Mouse (Mus musculus) liver, embryonic 16.5 days (tissue): ENCODE data around the gene Gpn2. TPM values are rescaled to one million over a fixed set of nuclear protein-coding genes. Genes with fewer than 3 reads are reported as not detected.
A peak's percentile ranks its signal among the peaks of the same experiment; 100 is the strongest.

ENCODE experiments used
- ATAC-seq: fragments of 200-750 bp; cut with Nextera tagmentation; 2 replicates; pipeline ENCODE4 v1.8.0; 2017; ENCODE audit warnings: low read depth, mild to moderate bottlenecking, moderate number of reproducible peaks, moderate library complexity
- H3K27ac ChIP-seq: fragments of 300-500 bp; sonication (generic); 2 replicates; pipeline ENCODE4 v1.5.1; 2014; ENCODE audit warnings: mild to moderate bottlenecking, low read length
- H3K27me3 ChIP-seq: fragments of 300-500 bp; sonication (generic); 2 replicates; pipeline ENCODE4 v1.6.1; 2014; ENCODE audit warnings: low read depth, low read length, mixed read lengths; ENCODE audit not compliant: control insufficient read depth, insufficient read depth
- H3K36me3 ChIP-seq: fragments of 300-500 bp; sonication (generic); 2 replicates; pipeline ENCODE4 v1.6.1; 2014; ENCODE audit warnings: mild to moderate bottlenecking; ENCODE audit not compliant: control insufficient read depth, insufficient read depth
- H3K4me1 ChIP-seq: fragments of 300-500 bp; sonication (generic); 2 replicates; pipeline ENCODE4 v1.6.1; 2014; ENCODE audit warnings: low read depth, low read length, mixed read lengths; ENCODE audit not compliant: control insufficient read depth
- H3K4me2 ChIP-seq: fragments of 300-500 bp; sonication (generic); 2 replicates; pipeline ENCODE4 v1.6.1; 2014; ENCODE audit warnings: low read depth, low read length, mixed read lengths
- H3K4me3 ChIP-seq: fragments of 300-500 bp; sonication (generic); 2 replicates; pipeline ENCODE4 v1.5.1; 2014; ENCODE audit warnings: low read depth, mild to moderate bottlenecking, low read length
- H3K9ac ChIP-seq: fragments of 300-500 bp; sonication (generic); 2 replicates; pipeline ENCODE4 v1.6.1; 2014; ENCODE audit warnings: low read depth, low read length
- H3K9me3 ChIP-seq: fragments of 300-500 bp; sonication (generic); replicated peaks from 2 replicates; pipeline ENCODE4 v1.6.1; 2016; ENCODE audit warnings: low read length; ENCODE audit not compliant: control insufficient read depth
- WGBS: fragments of 180-500 bp; shearing (Covaris S2); extraction: QIAGEN DNeasy Blood & Tissue Kit; methylation state at CpG from one replicate; pipeline ENCODE4 v1.1.7; 2014; ENCODE audit not compliant: insufficient replicate concordance; 5-methylcytosine and 5-hydroxymethylcytosine counted together
- polyA plus RNA-seq: library from polyadenylated mRNA; unstranded; fragments of >200 nt; fragmentation: Nextera tagmentation; extraction: Ambion mirVana; gene quantifications from 2 replicates; pipeline ENCODE4 v1.2.1, GENCODE M21; 2015

Gpn2 gene
- polyA plus RNA-seq, 1 experiment from 2014 or later, result 6.5 TPM

DNA sequence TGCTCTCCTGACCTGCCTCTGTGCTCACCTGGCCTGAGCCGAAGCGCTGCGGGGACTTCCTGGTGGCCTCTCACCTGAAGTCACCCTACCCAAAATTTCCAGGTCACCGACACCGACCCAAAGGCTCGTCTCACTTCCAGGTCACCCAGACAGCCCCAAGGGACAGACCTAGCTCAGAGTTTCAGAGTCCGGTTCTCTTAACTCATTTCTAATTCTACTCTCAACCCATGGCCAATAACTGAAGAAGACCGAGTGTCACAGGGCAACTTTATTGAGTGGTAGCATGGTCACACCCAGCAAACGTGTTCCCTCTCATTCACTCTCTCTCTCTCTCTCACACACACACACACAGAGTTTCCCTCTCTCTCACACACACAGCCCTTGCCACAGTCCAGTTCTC, 16.1 kb downstream of the Gpn2 start:
- Histone ChIP-seq H3K9ac (no peak overlapping the region), H3K4me1 (peaks cover 23% of the 10 kb centered on the region), H3K4me3 (peak overlapping the region; percentile 69), H3K9me3 (no peaks in the 10 kb centered on the region), H3K27ac (no peak overlapping the region), H3K36me3 (no peaks in the 10 kb centered on the region), H3K27me3 (peaks cover 42% of the 10 kb centered on the region), H3K4me2 (peak overlapping the region; percentile 93)
- ATAC-seq, result no peak
- WGBS, result 10% methylated on average over 9 of the region's 9 CpGs

DNA sequence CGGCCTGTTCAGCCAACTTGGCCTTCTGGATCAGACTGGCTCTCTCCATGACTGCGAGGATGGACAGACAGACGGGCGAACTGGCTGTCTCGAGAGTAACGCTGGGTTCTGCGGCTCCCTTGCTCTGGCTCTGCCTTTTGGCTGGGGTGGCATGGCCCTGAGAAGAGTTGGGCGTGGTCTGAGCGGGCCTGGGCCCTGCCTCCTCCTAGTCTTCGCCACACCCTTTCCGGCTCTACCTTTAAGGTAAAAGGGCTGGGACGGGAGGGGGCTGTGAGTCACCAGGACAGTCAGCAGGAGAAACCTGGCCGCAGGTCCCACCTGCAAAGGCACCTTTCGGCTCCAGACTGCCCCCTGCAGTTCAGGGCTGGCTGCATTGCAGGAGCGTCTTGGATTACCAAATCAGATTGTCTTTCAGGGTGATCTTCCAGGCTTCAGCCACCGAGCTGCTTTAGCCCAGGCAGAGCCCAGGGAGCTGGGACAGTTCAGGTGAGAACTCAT, 17.6 kb downstream of the Gpn2 start, which contains the start of gene Sfn:
Gene Sfn (minus strand): TSS at position 448 of the 498 bp plus-strand sequence.
- H3K36me3 ChIP-seq, result no peaks in the 10 kb centered on the region
- no peak within 1 kb of the TSS for H3K9ac ChIP-seq
- H3K9me3 ChIP-seq, result no peaks in the 10 kb centered on the region
- H3K27ac ChIP-seq, result no peak within 1 kb of the TSS
- peak within 1 kb of the TSS; percentile 16 for H3K4me3 ChIP-seq
- peaks cover 23% of the 10 kb centered on the region for H3K4me1 ChIP-seq
- peaks cover 42% of the 10 kb centered on the region for H3K27me3 ChIP-seq
- WGBS, result 5% methylated on average over 16 of the region's 16 CpGs
- peak within 1 kb of the TSS; percentile 55 for H3K4me2 ChIP-seq
- ATAC-seq, result no peak

DNA sequence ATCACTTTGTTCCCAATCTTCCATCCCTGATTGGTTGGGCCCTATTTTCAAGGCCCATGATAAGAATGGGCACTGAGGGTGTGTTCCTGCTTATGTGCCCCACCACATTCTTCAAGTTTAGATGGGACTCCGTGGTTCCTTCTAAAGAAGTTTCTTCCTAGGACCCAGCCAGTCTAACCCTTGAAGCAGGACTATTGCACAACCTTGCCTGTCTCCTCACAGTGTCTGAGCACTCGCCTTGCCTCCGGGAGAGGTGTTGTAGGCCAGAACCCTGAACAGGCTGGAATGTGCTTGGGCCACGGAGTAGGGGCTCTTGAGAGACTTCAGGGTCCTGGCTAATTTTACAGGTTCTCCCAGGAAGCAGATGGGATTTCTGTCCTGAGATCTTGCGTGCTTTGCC, 18.9 kb downstream of the Gpn2 start:
- 70% methylated on average over 5 of the region's 5 CpGs for WGBS
- peaks cover 40% of the 10 kb centered on the region for H3K27me3 ChIP-seq
- ATAC-seq, result no peak

DNA sequence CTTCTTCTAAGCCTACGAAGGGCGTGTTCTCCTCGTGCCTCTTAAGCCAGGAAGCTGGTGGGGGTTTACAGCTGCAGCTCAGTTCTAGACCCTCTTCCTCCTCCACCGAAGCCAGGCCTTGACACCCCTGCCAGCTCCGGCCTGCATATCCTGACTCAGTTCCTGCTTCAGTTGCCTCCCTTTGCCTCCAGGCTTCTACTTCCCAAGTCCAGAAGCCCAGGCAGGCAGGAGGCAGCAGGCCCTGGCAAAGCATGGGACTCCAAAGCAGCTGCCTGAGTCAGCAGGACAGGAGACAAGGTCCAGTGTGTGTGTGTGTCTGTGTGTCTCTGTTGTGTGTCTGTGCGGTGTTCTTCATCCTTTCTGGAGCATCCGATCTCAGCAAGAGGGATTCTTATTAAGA, 20.0 kb downstream of the Gpn2 start:
- Histone ChIP-seq H3K27me3 (peaks cover 31% of the 10 kb centered on the region), H3K4me1 (peaks cover 14% of the 10 kb centered on the region), H3K9me3 (no peaks in the 10 kb centered on the region), H3K36me3 (no peaks in the 10 kb centered on the region; the same call in 1 of the 2 replicates), H3K9ac (no peak overlapping the region), H3K4me3 (no peak overlapping the region), H3K27ac (no peak overlapping the region), H3K4me2 (no peak overlapping the region)
- WGBS, result 65% methylated on average over 7 of the region's 7 CpGs
- ATAC-seq, result no peak

More for the DNA sequence above, 18.9 kb downstream of the Gpn2 start:
- H3K4me2 ChIP-seq, result no peak overlapping the region
- H3K9ac ChIP-seq, result no peak overlapping the region
- peaks cover 23% of the 10 kb centered on the region for H3K4me1 ChIP-seq
- no peaks in the 10 kb centered on the region for H3K9me3 ChIP-seq
- H3K27ac ChIP-seq, result no peak overlapping the region
- H3K4me3 ChIP-seq, result no peak overlapping the region
- no peaks in the 10 kb centered on the region for H3K36me3 ChIP-seq

DNA sequence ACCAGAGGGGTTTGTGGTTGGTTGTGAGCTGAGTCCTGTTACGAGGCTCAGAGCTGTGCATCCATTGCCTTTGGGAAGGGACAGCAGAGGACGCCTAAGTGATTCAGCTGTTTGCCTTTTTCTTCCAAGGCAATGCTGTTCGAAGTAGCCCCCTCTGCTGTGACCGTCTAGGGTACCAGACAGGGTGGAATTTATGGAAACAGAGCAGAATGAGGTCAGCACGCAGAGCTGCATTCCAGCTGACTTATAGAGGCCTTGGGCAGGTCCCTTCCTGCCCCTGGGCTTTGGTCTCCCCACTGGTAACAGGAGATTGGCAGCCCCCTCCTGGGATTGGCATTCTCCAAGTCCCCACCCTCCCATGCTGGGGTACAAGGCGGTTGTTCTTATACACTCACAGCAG, 20.7 kb downstream of the Gpn2 start:
- no peak overlapping the region for H3K9ac ChIP-seq
- H3K4me3 ChIP-seq, result no peak overlapping the region
- H3K9me3 ChIP-seq, result no peaks in the 10 kb centered on the region
- 70% methylated on average over 6 of the region's 6 CpGs for WGBS
- H3K36me3 ChIP-seq, result no peaks in the 10 kb centered on the region; the same call in 1 of the 2 replicates
- peaks cover 24% of the 10 kb centered on the region for H3K27me3 ChIP-seq
- H3K4me2 ChIP-seq, result no peak overlapping the region
- peaks cover 9% of the 10 kb centered on the region for H3K4me1 ChIP-seq
- no peak for ATAC-seq
- H3K27ac ChIP-seq, result no peak overlapping the region

DNA sequence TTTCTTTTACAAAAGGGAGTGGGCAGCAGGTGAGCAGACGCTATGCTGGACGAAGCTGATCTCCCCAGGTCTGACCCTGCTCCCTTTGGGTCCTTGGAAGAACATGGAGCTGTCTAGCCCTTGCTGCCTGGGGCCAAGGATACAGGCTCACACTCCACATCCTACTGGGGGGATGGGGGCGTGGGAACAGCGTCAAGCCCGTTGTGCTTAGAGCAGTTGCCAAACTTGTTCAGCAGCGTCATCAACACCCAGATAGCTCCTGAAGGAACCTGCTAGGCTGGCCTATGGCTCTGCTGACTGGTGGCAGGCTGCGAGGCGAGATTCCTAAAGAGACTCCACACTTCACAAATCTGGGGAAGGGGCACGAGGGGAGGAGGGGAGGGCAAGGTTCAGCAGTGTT, 21.2 kb downstream of the Gpn2 start:
- no peak overlapping the region for H3K27ac ChIP-seq
- peaks cover 6% of the 10 kb centered on the region for H3K4me1 ChIP-seq
- no peak overlapping the region for H3K4me3 ChIP-seq
- no peak for ATAC-seq
- no peak overlapping the region for H3K4me2 ChIP-seq
- H3K9me3 ChIP-seq, result no peaks in the 10 kb centered on the region
- peaks cover 20% of the 10 kb centered on the region for H3K27me3 ChIP-seq
- no peaks in the 10 kb centered on the region; the same call in 1 of the 2 replicates for H3K36me3 ChIP-seq
- 71% methylated on average over 9 of the region's 9 CpGs for WGBS
- no peak overlapping the region for H3K9ac ChIP-seq

DNA sequence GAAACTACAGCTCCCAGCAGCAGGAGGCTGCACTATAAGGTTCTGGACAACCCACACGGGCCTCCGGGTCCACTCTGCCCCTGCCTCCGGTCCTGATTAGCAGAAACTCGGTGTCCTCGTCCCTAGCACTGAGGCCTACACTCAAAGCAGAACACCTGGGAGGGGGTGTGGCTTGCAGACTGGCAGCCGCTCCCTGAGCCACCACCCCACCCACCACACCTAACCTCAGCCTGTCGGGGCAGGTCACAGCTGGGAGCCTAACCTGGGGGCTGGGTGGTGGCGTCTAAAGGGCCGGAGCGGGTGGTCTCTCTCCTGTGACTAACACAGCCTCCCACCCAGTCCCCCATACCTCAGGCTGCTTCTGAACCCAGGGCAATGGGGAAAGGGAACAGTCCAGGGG, 23.1 kb downstream of the Gpn2 start:
- Histone ChIP-seq H3K27ac (no peak overlapping the region), H3K4me1 (peaks cover 12% of the 10 kb centered on the region), H3K27me3 (peaks cover 4% of the 10 kb centered on the region), H3K9ac (no peak overlapping the region), H3K4me3 (no peak overlapping the region), H3K9me3 (no peaks in the 10 kb centered on the region; the same call in 1 of the 2 replicates), H3K4me2 (no peak overlapping the region), H3K36me3 (peaks cover 5% of the 10 kb centered on the region)
- ATAC-seq, result no peak
- 65% methylated on average over 10 of the region's 10 CpGs for whole genome bisulfite sequencing

DNA sequence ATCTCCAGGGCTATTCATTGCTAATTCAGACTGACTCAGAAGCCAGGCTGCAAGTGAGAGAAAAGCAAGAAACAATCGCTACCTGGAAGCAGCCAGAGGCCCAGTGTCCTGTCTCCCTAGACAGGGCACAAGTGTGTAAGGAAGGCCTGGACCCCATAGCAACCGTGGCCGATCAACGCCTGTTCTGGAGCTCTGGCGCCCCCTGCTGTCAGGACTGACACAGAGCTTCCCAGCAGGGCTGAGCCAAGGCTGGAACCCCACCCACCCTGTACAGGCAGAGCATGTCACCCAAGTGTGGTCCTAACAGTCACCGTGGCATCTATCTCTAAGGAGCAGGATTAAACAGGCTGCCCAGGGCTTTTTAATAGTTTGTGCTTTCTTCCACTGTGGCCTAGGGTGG, 25.6 kb downstream of the Gpn2 start:
- H3K9ac ChIP-seq, result no peak overlapping the region
- H3K36me3 ChIP-seq, result peaks cover 12% of the 10 kb centered on the region
- no peaks in the 10 kb centered on the region for H3K27me3 ChIP-seq
- H3K4me1 ChIP-seq, result peaks cover 12% of the 10 kb centered on the region
- WGBS, result 8% methylated on average over 6 of the region's 6 CpGs
- no peak overlapping the region for H3K4me2 ChIP-seq
- no peaks in the 10 kb centered on the region; the same call in 1 of the 2 replicates for H3K9me3 ChIP-seq
- no peak overlapping the region for H3K4me3 ChIP-seq
- H3K27ac ChIP-seq, result no peak overlapping the region
- ATAC-seq, result peak; percentile 65

DNA sequence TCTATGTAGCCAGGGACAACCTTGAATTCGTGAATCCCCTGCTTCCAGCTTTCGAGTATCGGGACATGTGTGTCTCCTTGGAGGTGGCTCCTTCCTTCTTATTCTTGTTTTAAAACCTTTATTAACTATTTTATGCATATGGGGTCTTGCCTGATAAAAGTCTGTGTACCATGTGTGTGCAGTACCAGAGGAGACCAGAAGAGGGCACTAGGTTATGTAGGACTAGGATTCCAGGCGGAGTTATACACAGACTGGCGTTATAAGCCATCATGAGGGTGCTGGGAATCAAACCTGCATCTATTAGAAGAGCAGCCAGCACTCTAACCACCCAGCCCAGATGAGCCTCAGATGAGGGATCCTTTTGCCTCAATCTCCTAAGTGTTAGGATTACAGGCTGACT, 27.7 kb downstream of the Gpn2 start:
- H3K36me3 ChIP-seq, result peaks cover 15% of the 10 kb centered on the region
- no peak overlapping the region for H3K27ac ChIP-seq
- H3K4me3 ChIP-seq, result no peak overlapping the region
- ATAC-seq, result no peak
- 86% methylated on average over 5 of the region's 5 CpGs for WGBS
- H3K4me1 ChIP-seq, result peaks cover 12% of the 10 kb centered on the region
- no peak overlapping the region for H3K9ac ChIP-seq
- no peaks in the 10 kb centered on the region for H3K27me3 ChIP-seq
- no peak overlapping the region for H3K4me2 ChIP-seq
- no peaks in the 10 kb centered on the region; the same call in 1 of the 2 replicates for H3K9me3 ChIP-seq
